Mouse (Mus musculus) urinary bladder, postnatal 0 days (tissue): Measurements from ENCODE around the gene Atpif1. TPM values are rescaled to one million over a fixed set of nuclear protein-coding genes. Genes with fewer than 3 reads are reported as not detected.

Source experiments
- polyA plus RNA-seq: library from polyadenylated mRNA; unstranded; fragments of >200 nt; fragmentation: Nextera tagmentation; extraction: Ambion mirVana; gene quantifications from 2 replicates; pipeline ENCODE4 v1.2.1, GENCODE M21; 2015

Atpif1 gene
- polyA plus RNA-seq, result 1,006 and 1,016 TPM in 2 replicates

DNA sequence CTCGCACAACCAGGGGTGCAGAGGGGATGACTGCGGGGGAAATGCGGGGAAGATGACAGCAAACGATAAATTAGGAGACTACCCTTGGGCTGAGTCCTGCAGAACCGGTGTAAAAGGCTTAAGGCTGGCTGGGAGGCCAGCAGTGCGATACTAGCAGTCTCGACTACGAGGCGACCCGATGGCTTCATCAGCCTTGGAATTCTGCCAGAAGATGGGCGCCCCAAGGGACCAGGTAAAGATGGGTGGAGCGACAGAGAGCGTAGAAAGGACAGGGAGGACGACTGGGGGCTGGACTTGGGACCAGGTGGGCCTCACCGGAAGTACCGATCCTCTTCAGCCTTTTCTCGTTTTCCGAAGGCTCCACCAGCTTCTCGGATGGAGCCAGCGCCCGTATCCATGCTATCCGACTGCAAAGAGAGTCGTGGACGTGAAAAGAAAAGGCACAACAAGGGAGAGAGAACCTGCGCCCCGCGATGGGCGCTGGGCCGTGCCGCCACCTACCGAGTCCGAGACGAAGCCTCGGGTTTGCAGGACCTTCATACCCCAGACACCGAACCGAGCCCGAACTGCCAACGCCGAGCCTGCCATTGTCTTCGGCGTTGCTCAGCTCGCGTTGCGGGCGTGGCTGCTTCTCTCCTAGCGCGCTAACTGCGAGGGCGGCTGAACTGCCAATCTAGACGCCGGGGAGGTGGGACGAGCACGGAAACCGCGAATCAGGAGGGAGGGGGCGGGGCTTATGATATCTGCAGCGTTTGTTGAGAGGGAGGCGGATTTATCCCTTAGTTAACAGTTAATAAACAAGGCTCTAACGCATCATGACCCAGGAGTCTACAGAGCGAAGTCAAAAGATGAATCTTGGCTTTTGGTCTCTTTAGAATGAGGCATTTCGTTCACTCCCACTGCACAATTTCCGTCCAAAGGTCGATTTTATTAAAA is at the start of gene Atpif1:
Gene Atpif1 (minus strand): TSS at position 679 of the 936 bp plus-strand sequence.

DNA sequence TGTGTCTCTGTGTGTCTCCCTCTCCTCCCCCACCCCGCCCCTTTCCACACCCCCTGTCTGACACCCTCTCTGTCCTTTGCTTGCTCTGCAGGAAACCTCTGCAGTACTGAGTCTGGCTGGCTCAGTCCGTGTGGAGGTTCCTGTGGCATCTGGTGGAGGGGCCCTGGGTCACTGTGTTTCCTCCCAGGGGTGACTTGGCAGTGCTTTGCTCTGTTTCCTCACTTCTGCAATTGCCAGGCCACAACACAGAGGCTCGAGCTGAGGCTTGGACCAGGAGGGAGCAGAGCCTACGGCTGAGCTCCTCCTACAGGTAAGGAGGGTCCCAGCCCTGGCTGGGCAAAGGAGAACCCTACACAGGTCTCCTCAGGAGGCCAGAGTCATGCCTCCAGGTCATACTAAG is 30.5 kb upstream of the Atpif1 start, which contains the start of gene Ptafr:
Gene Ptafr (plus strand): TSS at position 103 of the 400 bp plus-strand sequence.

DNA sequence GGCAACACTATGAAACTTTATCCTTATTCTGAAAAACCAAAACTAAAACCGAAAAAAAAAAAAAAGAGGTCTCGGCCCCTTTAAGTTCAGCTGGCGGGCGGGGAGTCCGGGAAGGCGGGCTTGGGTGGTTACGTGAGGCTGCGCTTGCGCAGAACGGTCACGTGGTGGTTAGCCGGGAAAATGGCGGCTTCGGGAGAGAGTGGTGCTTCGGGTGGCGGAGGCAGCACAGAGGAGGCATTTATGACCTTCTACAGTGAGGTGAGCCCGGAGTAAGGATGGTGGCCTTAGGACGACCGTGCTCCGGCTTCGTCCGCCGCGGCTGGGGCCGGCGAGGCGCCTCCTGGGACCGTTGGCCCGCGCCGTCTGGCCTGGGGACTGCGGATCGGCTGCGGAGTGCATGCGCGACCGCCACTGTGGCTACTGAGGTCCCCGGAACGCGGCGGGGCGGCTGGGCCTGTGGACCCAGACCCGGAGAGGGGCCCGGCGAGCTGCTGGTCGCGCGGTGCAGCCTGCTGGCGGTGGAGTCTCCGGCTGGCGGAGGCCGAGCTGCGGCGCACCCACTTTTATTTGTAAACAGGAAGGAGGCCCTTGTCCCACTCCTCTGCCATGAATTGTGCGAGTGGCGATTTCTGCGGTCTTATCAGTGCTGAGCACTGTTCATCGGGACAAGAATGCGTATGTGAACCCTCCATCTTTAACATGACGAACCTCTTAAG is 2.1 kb upstream of the Atpif1 start, which contains the start of gene Dnajc8:
Gene Dnajc8 (plus strand): TSS at position 145 of the 716 bp plus-strand sequence.

DNA sequence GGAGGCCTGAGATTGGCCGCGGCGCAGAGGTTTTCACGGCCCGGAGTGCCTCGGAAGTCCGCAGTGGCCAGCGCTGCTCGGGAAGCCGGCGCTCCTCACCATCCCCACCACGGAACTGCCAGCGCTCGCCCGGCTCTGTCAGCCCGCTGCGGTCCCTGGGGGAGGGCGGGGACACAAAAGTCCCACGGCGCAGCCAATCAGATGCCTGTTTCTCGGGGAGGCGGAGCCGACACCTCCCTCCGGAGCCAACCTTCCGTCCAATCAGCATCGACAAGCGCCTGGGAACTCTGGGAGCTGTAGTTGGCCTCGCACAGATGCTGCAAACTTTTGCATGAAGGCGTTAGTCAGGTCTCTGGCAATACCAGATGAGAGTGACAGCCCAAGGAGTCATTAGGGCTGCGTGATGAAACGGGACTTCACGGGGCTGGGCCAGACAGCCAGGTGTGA is 23.1 kb downstream of the Atpif1 start, which contains the start of gene Sesn2:
Gene Sesn2 (minus strand): TSS at position 150 of the 447 bp plus-strand sequence.

Other genes starting within 250 kb of the Atpif1 start
- gene Rab42, start 230.3 kb downstream of the Atpif1 start, polyA plus RNA-seq, result 2.1 and 2.6 TPM in 2 replicates
- 55.9 and 58.2 TPM in 2 replicates for gene Trnau1ap, start 204.1 kb downstream of the Atpif1 start, polyA plus RNA-seq
- gene Rcc1, start 180.1 kb downstream of the Atpif1 start, polyA plus RNA-seq, result 22.0 and 23.5 TPM in 2 replicates
- gene Phactr4, start 111.2 kb downstream of the Atpif1 start, polyA plus RNA-seq, result 15.4 and 20.3 TPM in 2 replicates
- gene Med18, start 69.7 kb downstream of the Atpif1 start, polyA plus RNA-seq, result 9.1 and 13.3 TPM in 2 replicates
- 9.6 and 12.0 TPM in 2 replicates for gene Sesn2, start 23.2 kb downstream of the Atpif1 start, polyA plus RNA-seq
- gene Dnajc8, start 1.9 kb upstream of the Atpif1 start, polyA plus RNA-seq, result 106 and 120 TPM in 2 replicates
- gene Ptafr, start 30.4 kb upstream of the Atpif1 start, polyA plus RNA-seq, result 2.3 and 3.9 TPM in 2 replicates
- gene Eya3, start 105.3 kb upstream of the Atpif1 start, polyA plus RNA-seq, result 10.7 and 11.8 TPM in 2 replicates
- gene Xkr8, start 198.9 kb upstream of the Atpif1 start, polyA plus RNA-seq, result 1.3 and 2.1 TPM in 2 replicates
- gene Smpdl3b, start 223.6 kb upstream of the Atpif1 start, polyA plus RNA-seq, result 15.3 and 17.7 TPM in 2 replicates
- gene Rpa2, start 234.7 kb upstream of the Atpif1 start, polyA plus RNA-seq, result 29.8 and 34.0 TPM in 2 replicates